21 mouse cellular contexts compared by ENCODE assay signal in genomic region chr1:64521734-64522133, GRCm38 (mm10). TPM values are rescaled to one million over a fixed set of nuclear protein-coding genes. Genes with fewer than 3 reads are reported as not detected.
DNase-seq lines count a peak whose midpoint lies in the region; ATAC-seq and TF ChIP-seq lines count a peak whose summit lies in the region.
"Had no signal": no experiment of that assay in that cellular context is flagged by ENCODE, and none has a peak within 500 bp of the region (broad histone marks: within the 10 kb centered on the region; RNA-seq: fewer than 3 reads in every experiment).

No protein-coding gene starts in this region.

- no peak for TF ChIP-seq POLR2A in cerebellum, adult 2 months (IDR thresholded peaks at IDR 0.05; ENCODE audit: borderline replicate concordance, insufficient read depth, low read length)

- DNase-seq in cerebellum, postnatal 14 days: peak; percentile 21 to 36
- no peak for DNase-seq in cerebellum, adult 2 months
- no peak for DNase-seq in heart, adult 18-20 months
- no peak for DNase-seq in lung, adult 18-20 months
- no peak for DNase-seq in thymus, postnatal 4 days
- DNase-seq: adrenal gland, adult 2 months; cerebellum, adult 11 months; kidney, adult 11 months; kidney, postnatal 10 days; liver; lung, adult 2 months; midbrain, embryonic 14.5 days; thymus, postnatal 36 days had no signal

- H3K4me3 ChIP-seq in cerebellum, adult 2 months (replicated peaks; ENCODE audit: insufficient read depth, low read depth, low read length): no peak overlapping the region
- H3K4me3 ChIP-seq in heart, embryonic 14.5 days (ENCODE audit: control insufficient read depth in 1 of 2, insufficient read depth in 1 of 2, low read depth in 1 of 2, low read length in 2 of 2): no peak overlapping the region
- H3K4me3 ChIP-seq in lung, embryonic 16.5 days (ENCODE audit: low read length): no peak overlapping the region
- H3K4me3 ChIP-seq in hindbrain, embryonic 16.5 days (ENCODE audit: low read length): no peak overlapping the region
- H3K4me3 ChIP-seq: embryonic facial prominence, embryonic 13.5 days; forebrain, embryonic 12.5 days; layer of hippocampus, adult 2 months; myocyte had no signal

- H3K9me3 ChIP-seq in heart, embryonic 14.5 days (ENCODE audit: control insufficient read depth, low read length): no peaks in the 10 kb centered on the region
- H3K9me3 ChIP-seq in lung, embryonic 16.5 days (ENCODE audit: control insufficient read depth, low read length): no peaks in the 10 kb centered on the region
- no peaks in the 10 kb centered on the region for H3K9me3 ChIP-seq in hindbrain, embryonic 16.5 days (ENCODE audit: control insufficient read depth, low read length)
- H3K9me3 ChIP-seq: embryonic facial prominence, embryonic 13.5 days; forebrain, embryonic 12.5 days had no signal

- H3K27ac ChIP-seq in cerebellum, adult 2 months (ENCODE audit: insufficient read depth, low read length): no peak overlapping the region
- peak overlapping the region; percentile 70 to 74 for H3K27ac ChIP-seq in heart, embryonic 14.5 days (replicated peaks in 1 of 2; ENCODE audit: control insufficient read depth in 1 of 2, insufficient read depth in 1 of 2, low read depth in 2 of 2, low read length in 2 of 2)
- peak overlapping the region; percentile 33; the same call in 1 of the 2 replicates for H3K27ac ChIP-seq in lung, embryonic 16.5 days (ENCODE audit: low read length)
- no peak overlapping the region for H3K27ac ChIP-seq in hindbrain, embryonic 16.5 days (ENCODE audit: low read depth, low read length)
- H3K27ac ChIP-seq: embryonic facial prominence, embryonic 13.5 days; forebrain, embryonic 12.5 days; hindbrain, postnatal 0 days; layer of hippocampus, adult 2 months had no signal

- 0 out of 2 replicates have a peak overlapping the region, but pooled peaks have one; percentile 27 for H3K9ac ChIP-seq in heart, embryonic 14.5 days (ENCODE audit: low read length)
- no peak overlapping the region for H3K9ac ChIP-seq in lung, embryonic 16.5 days (ENCODE audit: low read length)
- H3K9ac ChIP-seq in hindbrain, embryonic 16.5 days (ENCODE audit: low read depth, low read length): no peak overlapping the region
- H3K9ac ChIP-seq: embryonic facial prominence, embryonic 13.5 days; forebrain, embryonic 12.5 days had no signal

- peaks cover 4% of the 10 kb centered on the region; the same call in 1 of the 2 replicates for H3K4me1 ChIP-seq in cerebellum, adult 2 months (ENCODE audit: control insufficient read depth, insufficient read depth, low read length)
- H3K4me1 ChIP-seq in heart, embryonic 14.5 days (ENCODE audit: control insufficient read depth in 2 of 2, insufficient read depth in 2 of 2, low read length in 2 of 2): peaks cover 11 to 32% of the 10 kb centered on the region in 2 experiments
- peaks cover 7% of the 10 kb centered on the region for H3K4me1 ChIP-seq in lung, embryonic 16.5 days (replicated peaks; ENCODE audit: control insufficient read depth, insufficient read depth, low read length)
- no peaks in the 10 kb centered on the region for H3K4me1 ChIP-seq in hindbrain, embryonic 16.5 days (ENCODE audit: control insufficient read depth, insufficient read depth, low read depth, low read length)
- H3K4me1 ChIP-seq: embryonic facial prominence, embryonic 13.5 days; forebrain, embryonic 12.5 days had no signal

- WGBS in cerebellum, adult 2 months: 87% methylated on average over 3 of the region's 3 CpGs
- WGBS in heart, embryonic 14.5 days: 66% methylated on average over 3 of the region's 3 CpGs
- 49% methylated on average over 3 of the region's 3 CpGs for WGBS in lung, embryonic 16.5 days
- WGBS in hindbrain, embryonic 16.5 days: 66% methylated on average over 3 of the region's 3 CpGs

- TF ChIP-seq CTCF in cerebellum, adult 2 months (IDR thresholded peaks at IDR 0.05; ENCODE audit: borderline replicate concordance, insufficient read depth, low read depth, low read length): no peak

- no peak overlapping the region for H3K4me2 ChIP-seq in heart, embryonic 14.5 days (ENCODE audit: low read length)
- no peak overlapping the region for H3K4me2 ChIP-seq in lung, embryonic 16.5 days (ENCODE audit: low read depth, low read length)
- no peak overlapping the region for H3K4me2 ChIP-seq in hindbrain, embryonic 16.5 days (ENCODE audit: low read length)
- H3K4me2 ChIP-seq: embryonic facial prominence, embryonic 13.5 days; forebrain, embryonic 12.5 days had no signal

- H3K27me3 ChIP-seq in cerebellum, adult 2 months (ENCODE audit: control insufficient read depth, insufficient read depth, low read length): no peaks in the 10 kb centered on the region
- no peaks in the 10 kb centered on the region for H3K27me3 ChIP-seq in heart, embryonic 14.5 days (ENCODE audit: control insufficient read depth, insufficient read depth, low read length)
- no peaks in the 10 kb centered on the region for H3K27me3 ChIP-seq in lung, embryonic 16.5 days (ENCODE audit: control insufficient read depth, insufficient read depth, low read depth, low read length)
- H3K27me3 ChIP-seq in hindbrain, embryonic 16.5 days (replicated peaks; ENCODE audit: control insufficient read depth, insufficient read depth, low read length): no peaks in the 10 kb centered on the region
- H3K27me3 ChIP-seq: embryonic facial prominence, embryonic 13.5 days; forebrain, embryonic 12.5 days had no signal

- ATAC-seq in heart, embryonic 14.5 days (ENCODE audit: insufficient number of reproducible peaks, insufficient read depth, low FRiP score, low read depth): no peak
- ATAC-seq in lung, embryonic 16.5 days (ENCODE audit: low read depth): no peak
- no peak for ATAC-seq in hindbrain, embryonic 16.5 days
- ATAC-seq: hindbrain, postnatal 0 days had no signal

- no peaks in the 10 kb centered on the region for H3K36me3 ChIP-seq in heart, embryonic 14.5 days (ENCODE audit: control insufficient read depth, insufficient read depth, low read length)
- no peaks in the 10 kb centered on the region for H3K36me3 ChIP-seq in lung, embryonic 16.5 days (ENCODE audit: control insufficient read depth, insufficient read depth, low read length)
- H3K36me3 ChIP-seq in hindbrain, embryonic 16.5 days (ENCODE audit: control insufficient read depth, insufficient read depth, low read length): no peaks in the 10 kb centered on the region
- H3K36me3 ChIP-seq: embryonic facial prominence, embryonic 13.5 days; forebrain, embryonic 12.5 days had no signal

RNA-seq across cellular contexts. Expression of gene Creb1, which starts 10.7 kb away (rescaled TPM):
- 16.2 and 20.6 TPM in 2 replicates for polyA plus RNA-seq in cerebellum, adult 2 months (2012; rRNA removed)
- polyA plus RNA-seq in heart, embryonic 14.5 days (2014; fragmentation: Nextera tagmentation; extraction: Ambion mirVana): 30.5 and 32.0 TPM in 2 replicates
- 10 to 100 TPM; 24.2 to 27.4 TPM for total RNA-seq in heart, adult 18-20 months (2021)
- 34.0 and 34.9 TPM in 2 replicates for polyA plus RNA-seq in lung, embryonic 16.5 days (2015; fragmentation: Nextera tagmentation; extraction: Ambion mirVana)
- polyA plus RNA-seq in hindbrain, embryonic 16.5 days (2015; fragmentation: Nextera tagmentation; extraction: Ambion mirVana): 22.2 and 30.9 TPM in 2 replicates

Comparison
In these comparisons a context has a peak if more than half of its experiments do, and no peak if none do; other contexts are left out.
1. DNase-seq: peak in cerebellum, postnatal 14 days (2 of 2); none in cerebellum, adult 2 months (0 of 2), heart, adult 18-20 months (0 of 2), lung, adult 18-20 months (0 of 2) and thymus, postnatal 4 days (single experiment).
2. H3K27ac ChIP-seq: peak in heart, embryonic 14.5 days (2 of 2) and lung, embryonic 16.5 days (single experiment); none in cerebellum, adult 2 months (single experiment) and hindbrain, embryonic 16.5 days (single experiment).